In the genomic region with DNA sequence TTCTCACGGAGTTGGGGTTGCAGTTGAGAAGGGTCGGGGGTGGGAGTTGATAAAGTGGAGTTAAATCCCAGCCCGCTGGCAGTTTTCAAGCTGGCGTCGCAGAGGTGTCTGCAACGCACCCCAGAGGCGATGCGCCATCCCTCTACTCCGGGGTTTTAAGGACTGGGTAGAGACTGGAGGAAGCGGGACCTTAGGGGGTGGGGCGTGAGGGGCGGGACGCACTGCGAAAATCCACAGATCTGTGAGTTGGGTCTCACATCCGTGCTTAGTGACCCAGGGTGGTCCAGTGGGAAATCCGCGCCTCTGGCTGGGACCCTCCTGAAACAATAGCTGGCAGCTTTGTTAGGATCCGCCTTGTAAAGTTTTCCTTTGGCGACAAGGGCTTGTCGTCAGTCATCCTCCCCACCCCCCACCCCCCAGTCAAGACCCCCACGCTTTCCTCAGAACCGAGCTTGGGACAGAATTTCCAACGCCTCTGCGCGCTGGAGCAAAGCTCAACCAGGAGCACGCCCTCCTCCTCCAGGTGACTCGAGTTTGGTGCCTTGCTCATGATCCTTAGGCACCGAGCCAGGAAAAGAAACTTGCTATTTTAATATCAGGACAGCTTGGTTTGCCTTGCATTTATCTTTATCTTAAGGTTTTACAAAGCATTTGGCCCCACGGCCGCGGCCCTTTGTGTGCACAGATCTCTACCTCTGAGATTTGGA, we compare ENCODE assay signal across 8 mouse cellular contexts. TPM values are rescaled to one million over a fixed set of nuclear protein-coding genes. Genes with fewer than 3 reads are reported as not detected.
DNase-seq lines count a peak whose midpoint lies in the region; ATAC-seq and TF ChIP-seq lines count a peak whose summit lies in the region.

A gene (minus strand): TSS at position 131 of the 707 bp plus-strand sequence.

- H3K4me2 ChIP-seq in heart, postnatal 0 days (ENCODE audit: low read depth, low read length): peak within 1 kb of the TSS; percentile 92
- peak within 1 kb of the TSS; percentile 86 for H3K4me2 ChIP-seq in limb, embryonic 13.5 days (replicated peaks)

- H3K4me3 ChIP-seq in brown adipose tissue, adult 24 weeks (ENCODE audit: insufficient read depth, low read depth, low read length): peak within 1 kb of the TSS; percentile 59
- peak within 1 kb of the TSS; percentile 52 for H3K4me3 ChIP-seq in heart, postnatal 0 days (ENCODE audit: low read depth, low read length)
- peak within 1 kb of the TSS; percentile 47 for H3K4me3 ChIP-seq in limb, embryonic 13.5 days

- intact Hi-C loops in left cerebral cortex, postnatal 14 days (cut with DNase I): no loop called here

- H3K9me3 ChIP-seq in heart, postnatal 0 days (replicated peaks; ENCODE audit: control insufficient read depth, low read length): no peaks in the 10 kb centered on the region
- 0 out of 2 replicates have a peak, but pooled peaks cover 3% of the 10 kb centered on the region for H3K9me3 ChIP-seq in limb, embryonic 13.5 days

- peaks cover 10% of the 10 kb centered on the region for H3K4me1 ChIP-seq in brown adipose tissue, adult 24 weeks (ENCODE audit: control insufficient read depth, insufficient read depth, insufficient read length, low read length)
- peaks cover 16% of the 10 kb centered on the region for H3K4me1 ChIP-seq in heart, postnatal 0 days (ENCODE audit: control insufficient read depth, insufficient read depth)
- peaks cover 33% of the 10 kb centered on the region for H3K4me1 ChIP-seq in limb, embryonic 13.5 days

- H3K27ac ChIP-seq in brown adipose tissue, adult 24 weeks (replicated peaks; ENCODE audit: low read depth, low read length): 0 out of 2 replicates have a peak within 1 kb of the TSS, but pooled peaks have one; percentile 41
- H3K27ac ChIP-seq in heart, postnatal 0 days (ENCODE audit: low read depth): no peak within 1 kb of the TSS
- no peak within 1 kb of the TSS for H3K27ac ChIP-seq in limb, embryonic 13.5 days

- peak; percentile 73 for DNase-seq in ovary, postnatal 36 days (ENCODE audit: low spot score)
- DNase-seq in ovary, postnatal 10 days (ENCODE audit: low spot score): no peak
- DNase-seq in heart, postnatal 0 days (ENCODE audit: low spot score): no peak
- peak; percentile 65 for DNase-seq in retina, postnatal 1 day
- no peak for DNase-seq in left cerebral cortex, postnatal 14 days (ENCODE audit: low spot score in 2 of 2)
- DNase-seq in urinary bladder, adult 18-20 months (ENCODE audit: low spot score in 2 of 2): no peak

- whole genome bisulfite sequencing in heart, postnatal 0 days: under 1% methylated on average over 31 of the region's 31 CpGs
- under 1% methylated on average over 31 of the region's 31 CpGs for WGBS in limb, embryonic 13.5 days

- H3K9ac ChIP-seq in heart, postnatal 0 days (replicated peaks; ENCODE audit: low read depth, low read length): peak within 1 kb of the TSS; percentile 19; the same call in 1 of the 2 replicates
- H3K9ac ChIP-seq in limb, embryonic 13.5 days: peak within 1 kb of the TSS; percentile 51

- peaks cover 71% of the 10 kb centered on the region for H3K27me3 ChIP-seq in heart, postnatal 0 days (ENCODE audit: control insufficient read depth, insufficient read depth, low read length)
- peaks cover 77% of the 10 kb centered on the region for H3K27me3 ChIP-seq in limb, embryonic 13.5 days

- no peak; the same call in 1 of the 2 replicates for ATAC-seq in heart, postnatal 0 days (ENCODE audit: insufficient read depth, low read depth)
- ATAC-seq in limb, embryonic 13.5 days (ENCODE audit: low FRiP score, low read depth): peak; percentile 41

- no peaks in the 10 kb centered on the region for H3K36me3 ChIP-seq in heart, postnatal 0 days (replicated peaks; ENCODE audit: control insufficient read depth, insufficient read depth, low read length)
- H3K36me3 ChIP-seq in limb, embryonic 13.5 days: no peaks in the 10 kb centered on the region

- TF ChIP-seq EP300 in heart, postnatal 0 days (IDR thresholded peaks at IDR 0.05; ENCODE audit: low read depth): no peak

- TF ChIP-seq CTCF in heart, postnatal 0 days (IDR thresholded peaks at IDR 0.05; ENCODE audit: low read depth): no peak

RNA-seq across cellular contexts. Expression of the gene that starts here (rescaled TPM):
- 3.0 and 3.1 TPM in 2 replicates for polyA plus RNA-seq in brown adipose tissue, adult 24 weeks (2012; ENCODE audit: insufficient read depth, insufficient read length, missing spikeins)
- total RNA-seq in heart, postnatal 0 days (2014; rRNA removed; ENCODE audit: low replicate concordance): 4.4 and 12.5 TPM in 2 replicates
- polyA plus RNA-seq in heart, postnatal 0 days (2015; fragmentation: Nextera tagmentation; extraction: Ambion mirVana): 2.0 and 2.4 TPM in 2 replicates
- polyA plus RNA-seq in limb, embryonic 13.5 days (2015; fragmentation: Nextera tagmentation; extraction: Ambion mirVana): 2.6 and 3.4 TPM in 2 replicates
- 1 to 10 TPM; 3.3 to 4.2 TPM for total RNA-seq in left cerebral cortex, postnatal 14 days (2021)

Comparison
In these comparisons a context has a peak if more than half of its experiments do, and no peak if none do; other contexts are left out.
1. DNase-seq: peak in ovary, postnatal 36 days (single experiment) and retina, postnatal 1 day (single experiment); none in ovary, postnatal 10 days (single experiment), heart, postnatal 0 days (single experiment), left cerebral cortex, postnatal 14 days (0 of 2) and urinary bladder, adult 18-20 months (0 of 2).
2. Peak in every context shown above with its lines, with median percentiles within 50 percentile points of each other: H3K4me3 ChIP-seq.